Comparison of ENCODE assay signal across 29 mouse cellular contexts in genomic region chr11:14958689-14959088, GRCm38 (mm10).
DNase-seq lines count a peak whose midpoint lies in the region; ATAC-seq and TF ChIP-seq lines count a peak whose summit lies in the region.
"Had no signal": no experiment of that assay in that cellular context is flagged by ENCODE, and none has a peak within 500 bp of the region (broad histone marks: within the 10 kb centered on the region; RNA-seq: fewer than 3 reads in every experiment).

No protein-coding gene starts in this region.

- H3K27me3 ChIP-seq in liver, embryonic 11.5 days (replicated peaks; ENCODE audit: control insufficient read depth, insufficient read depth, low read length) = no peaks in the 10 kb centered on the region
- H3K27me3 ChIP-seq in liver, embryonic 14.5 days (ENCODE audit: control insufficient read depth, insufficient read depth, low read length) = no peaks in the 10 kb centered on the region
- no peaks in the 10 kb centered on the region for H3K27me3 ChIP-seq in liver, postnatal 0 days (ENCODE audit: insufficient read depth, low read length)
- H3K27me3 ChIP-seq: CH12.LX; forebrain, embryonic 13.5 days; heart, embryonic 12.5 days; heart, embryonic 15.5 days; intestine, embryonic 15.5 days had no signal

- H3K9me3 ChIP-seq in liver, embryonic 11.5 days (ENCODE audit: control insufficient read depth, low read length) = no peaks in the 10 kb centered on the region
- no peaks in the 10 kb centered on the region for H3K9me3 ChIP-seq in liver, embryonic 14.5 days (ENCODE audit: control insufficient read depth, low read length)
- no peaks in the 10 kb centered on the region for H3K9me3 ChIP-seq in liver, postnatal 0 days (ENCODE audit: low read length)
- H3K9me3 ChIP-seq: forebrain, embryonic 10.5 days; forebrain, embryonic 13.5 days; heart, embryonic 12.5 days; heart, embryonic 15.5 days; hindbrain, embryonic 10.5 days; intestine, embryonic 15.5 days had no signal

- no peak overlapping the region for H3K27ac ChIP-seq in liver, embryonic 11.5 days (ENCODE audit: low read depth, low read length)
- no peak overlapping the region for H3K27ac ChIP-seq in liver, embryonic 14.5 days
- H3K27ac ChIP-seq in liver, postnatal 0 days (ENCODE audit: low read depth) = no peak overlapping the region
- H3K27ac ChIP-seq: forebrain, embryonic 10.5 days; forebrain, embryonic 13.5 days; heart, embryonic 15.5 days; hindbrain, embryonic 10.5 days; hindbrain, embryonic 14.5 days; intestine, embryonic 15.5 days had no signal

- peak; percentile 76 for ATAC-seq in liver, embryonic 11.5 days (replicated peaks; ENCODE audit: low FRiP score)
- ATAC-seq in liver, embryonic 14.5 days (ENCODE audit: insufficient read depth) = peak; percentile 79
- ATAC-seq in liver, postnatal 0 days = 0 out of 2 replicates have a peak, but pooled peaks have one; percentile 13
- ATAC-seq: activated CD4-positive, CD25-positive, alpha-beta regulatory T cell, adult 4 months; forebrain, embryonic 13.5 days; forebrain, embryonic 16.5 days; intestine, embryonic 15.5 days had no signal

- no peaks in the 10 kb centered on the region for H3K36me3 ChIP-seq in liver, embryonic 11.5 days (ENCODE audit: control insufficient read depth, insufficient read depth, low read length)
- H3K36me3 ChIP-seq in liver, embryonic 14.5 days (replicated peaks; ENCODE audit: control insufficient read depth, insufficient read depth, low read depth) = no peaks in the 10 kb centered on the region
- no peaks in the 10 kb centered on the region for H3K36me3 ChIP-seq in liver, postnatal 0 days (replicated peaks; ENCODE audit: insufficient read depth, low read length)
- H3K36me3 ChIP-seq: forebrain, embryonic 10.5 days; heart, embryonic 12.5 days; heart, embryonic 15.5 days; hindbrain, embryonic 10.5 days; intestine, embryonic 15.5 days had no signal

- intact Hi-C loops in left cerebral cortex, postnatal 10 days (cut with DNase I) = no loop called here

- no peak overlapping the region for H3K4me2 ChIP-seq in liver, embryonic 11.5 days
- H3K4me2 ChIP-seq in liver, embryonic 14.5 days (ENCODE audit: low read depth) = no peak overlapping the region
- H3K4me2 ChIP-seq in liver, postnatal 0 days (ENCODE audit: low read depth, low read length) = no peak overlapping the region
- H3K4me2 ChIP-seq: forebrain, embryonic 13.5 days; heart, embryonic 12.5 days; heart, embryonic 15.5 days; hindbrain, embryonic 14.5 days; intestine, embryonic 15.5 days had no signal

- no peaks in the 10 kb centered on the region for H3K4me1 ChIP-seq in liver, embryonic 11.5 days (replicated peaks; ENCODE audit: control insufficient read depth, insufficient read depth, low read length)
- no peaks in the 10 kb centered on the region for H3K4me1 ChIP-seq in liver, embryonic 14.5 days (replicated peaks; ENCODE audit: control insufficient read depth in 2 of 2, insufficient read depth in 2 of 2, low read length in 1 of 2)
- H3K4me1 ChIP-seq in liver, postnatal 0 days (ENCODE audit: insufficient read depth) = no peaks in the 10 kb centered on the region
- H3K4me1 ChIP-seq: forebrain, embryonic 10.5 days; forebrain, embryonic 13.5 days; heart, embryonic 12.5 days; heart, embryonic 15.5 days; hindbrain, embryonic 10.5 days; intestine, embryonic 15.5 days had no signal

- H3K4me3 ChIP-seq in liver, embryonic 11.5 days (ENCODE audit: low read depth, low read length) = no peak overlapping the region
- no peak overlapping the region for H3K4me3 ChIP-seq in liver, embryonic 14.5 days (ENCODE audit: insufficient read depth in 1 of 2, low read depth in 2 of 2, low read length in 2 of 2)
- no peak overlapping the region for H3K4me3 ChIP-seq in liver, postnatal 0 days (ENCODE audit: low read depth, low read length)
- H3K4me3 ChIP-seq: forebrain, embryonic 10.5 days; forebrain, embryonic 13.5 days; heart, embryonic 12.5 days; heart, embryonic 15.5 days; hindbrain, embryonic 10.5 days; intestine, embryonic 15.5 days had no signal

- TF ChIP-seq CTCF in liver, embryonic 14.5 days (IDR thresholded peaks at IDR 0.05; ENCODE audit: low read depth) = no peak
- TF ChIP-seq CTCF in liver, postnatal 0 days (IDR thresholded peaks at IDR 0.05; ENCODE audit: low read depth) = no peak

- H3K9ac ChIP-seq in liver, embryonic 11.5 days (ENCODE audit: low read depth, low read length) = no peak overlapping the region
- H3K9ac ChIP-seq in liver, embryonic 14.5 days (replicated peaks) = no peak overlapping the region
- H3K9ac ChIP-seq in liver, postnatal 0 days (replicated peaks) = no peak overlapping the region
- H3K9ac ChIP-seq: forebrain, embryonic 13.5 days; heart, embryonic 12.5 days; heart, embryonic 15.5 days; hindbrain, embryonic 14.5 days; intestine, embryonic 15.5 days had no signal

- DNase-seq in liver, embryonic 11.5 days (ENCODE audit: low spot score) = no peak
- no peak for DNase-seq in liver
- peak; percentile 14 for DNase-seq in c-Kit-positive CD71-positive TER-119-positive erythroid progenitor cells, embryonic 14.5 days (ENCODE audit: low spot score)
- DNase-seq in liver, embryonic 14.5 days (ENCODE audit: low read depth in 3 of 3, low spot score in 3 of 3) = peak; percentile 2 to 11 (median 6)
- DNase-seq in liver, postnatal 0 days = no peak
- DNase-seq in spleen, postnatal 14 days (ENCODE audit: low spot score in 2 of 2) = no peak
- no peak for DNase-seq in cerebellum, adult 18-20 months
- no peak for DNase-seq in left cerebral cortex, postnatal 10 days (ENCODE audit: extremely low spot score in 1 of 2, low spot score in 2 of 2)
- DNase-seq: adrenal gland, adult 8-10 months; adrenal gland, postnatal 25 days; B cell, adult 2 months; cerebellum, adult 11 months; cerebellum, adult 8-10 months; cerebellum, postnatal 10 days; cerebellum, postnatal 36 days; gastrocnemius, postnatal 10 days; gastrocnemius, postnatal 36 days; heart, postnatal 10 days; heart, postnatal 36 days had no signal

- 0 out of 2 replicates have a peak, but pooled peaks have one; percentile 17 for TF ChIP-seq EP300 in liver, embryonic 14.5 days (IDR thresholded peaks at IDR 0.05; ENCODE audit: low read depth)
- no peak for TF ChIP-seq EP300 in liver, postnatal 0 days (IDR thresholded peaks at IDR 0.05; ENCODE audit: low read depth)

Comparison
In these comparisons a context has a peak if more than half of its experiments do, and no peak if none do; other contexts are left out.
1. DNase-seq: peak in c-Kit-positive CD71-positive TER-119-positive erythroid progenitor cells, embryonic 14.5 days (single experiment) and liver, embryonic 14.5 days (3 of 3); none in liver, embryonic 11.5 days (single experiment), liver (single experiment), liver, postnatal 0 days (single experiment), spleen, postnatal 14 days (0 of 2), cerebellum, adult 18-20 months (0 of 2) and left cerebral cortex, postnatal 10 days (0 of 2).
2. ATAC-seq: peak in every context shown above with its lines; median percentile 79 in liver, embryonic 14.5 days; 76 in liver, embryonic 11.5 days; 13 in liver, postnatal 0 days.